Mouse (Mus musculus): ENCODE data around the gene Grm4. TPM values are rescaled to one million over a fixed set of nuclear protein-coding genes. Genes with fewer than 3 reads are reported as not detected.

Gene Grm4
- polyA plus RNA-seq, 1 experiment from 2014 or later = 0.08 TPM

DNA sequence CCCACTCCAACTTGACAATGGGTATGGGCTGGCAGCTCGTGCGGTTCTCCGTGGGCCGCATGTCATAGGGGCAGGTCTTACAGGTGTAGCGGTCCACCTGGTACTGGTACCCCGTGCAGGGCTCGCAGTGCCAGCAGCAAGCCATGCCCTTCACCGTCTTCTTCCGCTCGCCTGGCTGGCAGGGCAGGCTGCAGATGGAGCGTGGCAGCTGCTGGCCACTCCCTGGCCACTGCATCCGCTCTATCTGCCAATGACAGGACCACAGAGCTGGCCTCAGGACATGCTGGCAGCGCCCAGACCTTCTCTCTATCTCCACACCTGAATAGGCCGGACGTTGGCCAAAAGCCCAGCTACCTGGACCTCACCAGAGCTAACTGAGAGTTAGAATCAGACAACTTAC lies 86.0 kb downstream of the Grm4 start:
- Histone ChIP-seq H3K9me3 (no peaks in the 10 kb centered on the region), H3K4me2 (no peak overlapping the region), H3K4me1 (no peaks in the 10 kb centered on the region; the same call in 1 of the 2 replicates), H3K27me3 (replicated peaks) (peaks cover 62% of the 10 kb centered on the region), H3K27ac (replicated peaks) (no peak overlapping the region), H3K4me3 (no peak overlapping the region), H3K36me3 (no peaks in the 10 kb centered on the region), H3K9ac (no peak overlapping the region)
- 89% methylated on average over 15 of the region's 15 CpGs for WGBS
- ATAC-seq (ENCODE audit: extremely low read depth, insufficient number of reproducible peaks, low FRiP score, low TSS enrichment) = no peak

DNA sequence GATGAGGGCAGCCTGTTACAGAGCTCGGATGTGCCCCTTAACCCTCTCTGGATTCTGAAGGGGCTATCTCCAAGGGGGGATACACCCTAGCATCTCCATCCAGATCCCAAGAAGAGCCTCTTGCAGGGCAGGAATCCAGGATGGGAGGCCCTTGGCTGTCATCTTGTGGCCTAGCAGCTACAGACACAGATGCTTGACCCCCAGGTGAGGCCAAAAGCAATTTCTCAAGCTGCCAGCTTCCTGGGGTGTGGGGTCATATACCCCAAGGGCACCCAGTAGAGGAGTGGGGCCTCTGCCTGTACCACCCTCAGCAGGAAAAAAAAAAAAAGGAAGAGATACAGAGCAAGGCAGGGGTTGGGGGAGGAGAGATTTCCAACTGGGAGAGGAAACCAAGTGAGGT lies 87.1 kb downstream of the Grm4 start:
- Histone ChIP-seq H3K27me3 (replicated peaks) (peaks cover 65% of the 10 kb centered on the region), H3K4me2 (no peak overlapping the region), H3K9ac (no peak overlapping the region), H3K4me1 (no peaks in the 10 kb centered on the region; the same call in 1 of the 2 replicates), H3K9me3 (no peaks in the 10 kb centered on the region), H3K4me3 (no peak overlapping the region), H3K36me3 (no peaks in the 10 kb centered on the region), H3K27ac (replicated peaks) (no peak overlapping the region)
- no peak for ATAC-seq (ENCODE audit: extremely low read depth, insufficient number of reproducible peaks, low FRiP score, low TSS enrichment)
- WGBS = 69% methylated on average over 1 of the region's 1 CpGs

DNA sequence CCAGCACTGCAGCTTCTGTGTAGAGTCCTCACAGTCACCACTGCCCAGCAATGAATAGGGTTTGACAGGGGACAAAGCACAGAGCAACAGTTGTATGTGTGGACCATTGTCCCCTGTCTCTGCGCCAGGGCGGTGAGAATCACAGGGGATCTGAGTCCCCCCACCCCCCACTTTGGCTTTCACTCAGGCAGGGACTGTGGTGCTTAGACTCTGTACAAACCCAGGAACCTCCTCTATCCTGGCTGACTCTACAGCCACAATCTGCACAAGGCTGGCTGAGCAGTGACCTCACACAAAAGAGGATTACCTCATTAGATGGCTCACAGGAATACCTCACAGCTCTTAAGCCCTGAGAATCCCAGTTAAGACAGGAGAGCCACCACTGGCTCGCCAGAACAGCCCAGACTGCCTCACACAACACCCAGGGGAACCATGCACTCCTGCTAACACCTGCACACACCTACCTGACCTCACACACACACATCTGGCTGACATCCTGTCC lies 88.0 kb downstream of the Grm4 start:
- peaks cover 6% of the 10 kb centered on the region for H3K9me3 ChIP-seq
- H3K4me3 ChIP-seq = no peak overlapping the region
- 50% methylated on average over 3 of the region's 3 CpGs for WGBS
- no peak overlapping the region for H3K4me2 ChIP-seq
- ATAC-seq (ENCODE audit: extremely low read depth, insufficient number of reproducible peaks, low FRiP score, low TSS enrichment) = no peak
- H3K36me3 ChIP-seq = no peaks in the 10 kb centered on the region
- H3K27ac ChIP-seq (replicated peaks) = no peak overlapping the region
- peaks cover 69% of the 10 kb centered on the region for H3K27me3 ChIP-seq (replicated peaks)
- H3K9ac ChIP-seq = no peak overlapping the region
- H3K4me1 ChIP-seq = no peaks in the 10 kb centered on the region; the same call in 1 of the 2 replicates

DNA sequence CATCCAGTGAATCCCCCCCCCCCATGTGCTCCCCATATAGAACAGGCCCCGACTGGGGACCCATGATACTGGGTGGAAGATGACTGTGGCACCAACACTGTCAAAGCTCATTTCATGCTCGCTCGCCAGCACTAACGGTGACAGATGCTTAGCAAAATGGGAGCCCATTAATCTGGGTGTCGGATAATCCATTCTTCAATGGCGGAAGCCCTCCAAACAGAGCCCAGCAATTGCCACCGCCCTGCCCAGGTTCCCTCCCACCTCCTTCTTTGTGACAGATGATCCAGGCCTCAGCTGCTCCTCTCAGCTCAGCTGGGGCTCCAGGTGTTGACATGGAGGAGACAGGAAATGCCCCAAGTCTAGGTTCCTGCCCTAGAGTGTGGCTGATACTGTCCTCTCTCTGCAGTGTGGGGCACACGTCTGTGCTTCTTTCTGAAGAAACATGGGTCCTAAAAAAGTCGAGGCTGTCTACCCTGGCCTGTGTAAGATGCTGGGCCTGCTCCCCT lies 89.0 kb downstream of the Grm4 start:
- Histone ChIP-seq H3K4me2 (no peak overlapping the region), H3K36me3 (no peaks in the 10 kb centered on the region), H3K4me3 (no peak overlapping the region), H3K27ac (replicated peaks) (no peak overlapping the region), H3K9ac (no peak overlapping the region), H3K27me3 (replicated peaks) (peaks cover 66% of the 10 kb centered on the region), H3K9me3 (peaks cover 11% of the 10 kb centered on the region), H3K4me1 (no peaks in the 10 kb centered on the region; the same call in 1 of the 2 replicates)
- 64% methylated on average over 9 of the region's 9 CpGs for WGBS
- no peak for ATAC-seq (ENCODE audit: extremely low read depth, insufficient number of reproducible peaks, low FRiP score, low TSS enrichment)

DNA sequence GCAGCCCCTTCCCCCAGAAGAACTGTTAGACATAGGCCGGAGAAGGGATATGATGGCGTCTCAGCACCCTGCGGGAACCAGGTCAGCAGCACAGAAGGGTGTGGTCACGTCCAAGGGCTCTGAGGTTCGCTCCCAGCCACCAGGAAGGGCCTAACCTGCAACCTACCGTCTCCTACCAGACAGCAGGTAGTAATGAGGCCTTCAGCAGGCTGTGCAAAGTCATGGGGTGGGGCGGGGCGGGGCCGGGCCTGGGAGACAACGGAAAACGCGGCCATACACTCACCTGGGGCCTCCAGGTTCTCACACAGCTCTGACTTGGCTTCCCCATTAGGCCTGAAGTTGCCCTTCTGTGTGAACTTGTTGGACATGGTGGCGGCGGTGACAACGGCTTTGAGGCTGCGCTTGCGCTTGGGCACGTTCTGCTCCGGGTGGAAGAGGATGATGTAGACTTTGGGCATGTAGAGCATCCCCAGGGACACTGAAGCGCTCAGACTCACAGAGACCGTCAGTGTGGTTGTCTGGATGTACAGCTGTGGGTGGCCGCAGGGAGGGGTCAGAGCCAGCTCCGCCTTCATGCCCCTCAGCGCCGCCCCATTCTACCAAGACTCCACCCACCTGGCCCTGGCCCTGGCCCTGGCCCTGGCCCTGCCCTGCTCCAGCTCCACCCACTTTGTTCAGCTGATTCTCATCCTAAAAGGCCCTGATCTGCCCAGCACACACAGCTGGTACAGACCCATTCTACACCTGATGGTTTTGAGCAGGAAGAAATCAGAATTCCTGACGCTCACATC lies 90.0 kb downstream of the Grm4 start:
- Histone ChIP-seq H3K27me3 (replicated peaks) (peaks cover 64% of the 10 kb centered on the region), H3K27ac (replicated peaks) (no peak overlapping the region), H3K9me3 (peaks cover 11% of the 10 kb centered on the region), H3K4me2 (no peak overlapping the region), H3K36me3 (no peaks in the 10 kb centered on the region), H3K4me3 (no peak overlapping the region), H3K9ac (no peak overlapping the region), H3K4me1 (no peaks in the 10 kb centered on the region; the same call in 1 of the 2 replicates)
- no peak for ATAC-seq (ENCODE audit: extremely low read depth, insufficient number of reproducible peaks, low FRiP score, low TSS enrichment)
- 78% methylated on average over 26 of the region's 26 CpGs for WGBS

DNA sequence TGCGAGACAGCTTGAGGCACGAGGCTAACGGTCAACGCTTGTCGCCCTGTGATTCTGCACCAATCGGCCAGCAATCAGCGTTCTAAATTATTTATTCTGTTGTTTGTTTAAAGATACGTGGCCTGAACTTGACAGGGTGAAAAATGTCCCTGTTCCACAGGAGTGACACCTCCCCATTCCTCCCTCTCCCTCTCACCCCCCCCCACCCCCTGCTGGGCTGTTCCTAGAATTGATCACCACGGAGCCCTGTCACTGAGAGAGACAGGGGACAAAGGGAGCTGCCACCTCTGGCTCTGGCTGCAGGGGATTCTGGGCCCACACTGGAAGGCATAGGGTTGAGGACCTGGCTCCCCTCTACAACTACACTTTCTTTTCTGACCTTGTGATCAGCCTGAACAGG lies 91.4 kb downstream of the Grm4 start:
- no peak overlapping the region for H3K9ac ChIP-seq
- H3K9me3 ChIP-seq = peaks cover 11% of the 10 kb centered on the region
- H3K27me3 ChIP-seq (replicated peaks) = peaks cover 61% of the 10 kb centered on the region
- WGBS = 17% methylated on average over 9 of the region's 9 CpGs
- no peaks in the 10 kb centered on the region for H3K36me3 ChIP-seq
- no peaks in the 10 kb centered on the region for H3K4me1 ChIP-seq
- H3K4me3 ChIP-seq = no peak overlapping the region
- no peak overlapping the region for H3K4me2 ChIP-seq
- ATAC-seq (ENCODE audit: extremely low read depth, insufficient number of reproducible peaks, low FRiP score, low TSS enrichment) = no peak
- no peak overlapping the region for H3K27ac ChIP-seq (replicated peaks)

DNA sequence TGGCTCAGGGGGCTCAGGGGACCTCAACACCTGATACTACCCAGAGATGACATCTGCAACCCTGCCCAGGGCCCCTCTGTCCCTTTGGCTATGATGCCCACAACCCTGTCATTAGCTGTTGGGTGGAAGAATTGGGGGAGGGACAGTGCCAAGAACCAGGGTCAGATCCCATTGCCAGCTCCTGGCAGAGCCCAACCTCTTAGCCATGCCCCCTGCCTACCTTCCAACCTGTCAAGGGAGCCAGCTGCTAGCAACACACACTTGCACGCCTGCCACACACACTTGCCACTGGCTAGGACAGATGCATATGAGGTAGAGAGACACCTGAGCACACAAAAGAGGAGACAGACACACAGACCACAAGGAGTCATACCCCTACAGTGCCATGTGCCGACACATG lies 96.2 kb downstream of the Grm4 start:
- H3K9me3 ChIP-seq = peaks cover 11% of the 10 kb centered on the region
- WGBS = 74% methylated on average over 2 of the region's 2 CpGs
- no peak for ATAC-seq (ENCODE audit: extremely low read depth, insufficient number of reproducible peaks, low FRiP score, low TSS enrichment)

DNA sequence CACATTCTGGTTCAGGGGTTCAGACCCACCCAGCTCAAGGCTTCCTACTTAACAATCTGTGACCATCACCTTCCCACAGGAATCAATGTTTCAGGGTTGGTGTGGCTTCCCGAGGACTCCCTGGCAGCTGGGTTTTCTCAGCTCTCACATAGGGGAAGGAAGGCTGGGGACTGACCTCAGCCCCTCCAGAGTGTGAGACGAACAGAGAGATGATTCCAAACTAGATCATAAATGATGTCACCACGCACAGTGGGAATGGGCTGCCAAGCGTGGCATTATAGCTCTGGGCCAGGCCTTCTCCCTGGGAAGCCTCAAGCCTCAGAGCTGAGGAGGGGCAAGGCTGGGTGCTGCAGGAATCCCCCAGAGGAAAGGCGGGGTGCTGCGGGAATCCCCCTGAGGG lies 96.8 kb downstream of the Grm4 start:
- no peaks in the 10 kb centered on the region for H3K36me3 ChIP-seq
- H3K9ac ChIP-seq = no peak overlapping the region; the same call in 1 of the 2 replicates
- no peak overlapping the region for H3K4me2 ChIP-seq
- WGBS = 59% methylated on average over 6 of the region's 6 CpGs
- H3K4me3 ChIP-seq = no peak overlapping the region
- ATAC-seq (ENCODE audit: extremely low read depth, insufficient number of reproducible peaks, low FRiP score, low TSS enrichment) = no peak
- H3K27ac ChIP-seq (replicated peaks) = no peak overlapping the region
- peaks cover 14% of the 10 kb centered on the region for H3K4me1 ChIP-seq
- H3K27me3 ChIP-seq (replicated peaks) = peaks cover 24% of the 10 kb centered on the region
- peaks cover 11% of the 10 kb centered on the region for H3K9me3 ChIP-seq

More for the DNA sequence above, 96.2 kb downstream of the Grm4 start:
- H3K4me2 ChIP-seq = no peak overlapping the region
- H3K4me3 ChIP-seq = no peak overlapping the region
- H3K27ac ChIP-seq (replicated peaks) = no peak overlapping the region
- H3K36me3 ChIP-seq = no peaks in the 10 kb centered on the region
- H3K9ac ChIP-seq = no peak overlapping the region
- peaks cover 29% of the 10 kb centered on the region for H3K27me3 ChIP-seq (replicated peaks)
- peaks cover 14% of the 10 kb centered on the region for H3K4me1 ChIP-seq

DNA sequence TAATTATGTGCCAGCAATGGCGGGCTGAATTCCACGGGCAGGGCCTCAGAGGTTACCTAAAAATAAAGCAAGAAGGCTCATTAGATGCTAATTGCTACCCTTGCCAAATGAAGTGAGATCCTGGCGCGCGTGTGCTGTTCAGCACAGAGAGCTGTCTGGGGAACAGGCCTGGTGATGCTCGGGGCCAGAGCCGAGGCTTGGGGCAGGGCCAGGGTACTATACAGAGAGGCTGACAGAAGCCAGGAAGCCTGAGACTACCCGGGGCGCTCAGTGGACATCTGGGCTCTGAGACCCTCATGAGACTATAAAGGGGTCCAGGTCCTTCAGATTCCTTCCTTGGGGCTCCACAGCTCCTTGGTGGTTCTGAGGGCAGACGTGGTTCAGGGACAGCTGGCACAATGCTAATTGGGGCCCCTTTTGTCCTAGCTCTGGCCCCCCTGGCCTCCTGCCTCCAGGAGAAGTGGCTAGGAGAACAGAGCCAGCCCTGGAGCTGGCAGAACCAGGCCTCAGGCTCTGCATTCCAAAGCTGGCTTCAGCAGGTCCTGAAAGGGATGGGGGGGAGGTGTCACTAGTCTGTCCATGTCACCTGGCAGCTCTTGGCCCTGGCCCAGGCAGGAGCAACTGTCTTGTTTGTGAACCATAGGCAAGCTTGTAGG lies 98.3 kb downstream of the Grm4 start:
- Histone ChIP-seq H3K4me3 (no peak overlapping the region), H3K9ac (no peak overlapping the region), H3K4me1 (peaks cover 14% of the 10 kb centered on the region), H3K36me3 (no peaks in the 10 kb centered on the region), H3K9me3 (0 out of 2 replicates have a peak, but pooled peaks cover 1% of the 10 kb centered on the region), H3K27ac (replicated peaks) (no peak overlapping the region), H3K4me2 (no peak overlapping the region), H3K27me3 (replicated peaks) (0 out of 2 replicates have a peak, but pooled peaks cover 13% of the 10 kb centered on the region)
- 33% methylated on average over 10 of the region's 10 CpGs for WGBS
- ATAC-seq (ENCODE audit: extremely low read depth, insufficient number of reproducible peaks, low FRiP score, low TSS enrichment) = no peak

DNA sequence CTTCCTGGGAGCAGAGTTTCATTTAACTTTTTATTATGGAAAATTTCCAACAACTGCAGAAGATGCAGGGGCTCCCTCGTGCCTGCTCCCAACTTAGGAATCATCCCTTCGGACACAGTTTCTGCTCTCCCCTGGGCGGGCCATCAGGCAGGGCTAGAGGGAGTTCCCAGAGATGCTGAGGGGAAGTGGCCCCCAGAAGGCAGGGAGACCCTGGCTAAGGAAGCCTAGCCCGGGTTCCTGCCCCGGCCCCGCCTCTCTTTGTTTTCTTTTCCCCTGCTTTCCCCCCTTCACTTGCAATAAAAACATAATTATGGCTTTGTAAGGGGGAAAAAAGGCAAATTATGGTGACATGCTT lies 98.9 kb downstream of the Grm4 start:
- no peak overlapping the region for H3K9ac ChIP-seq
- H3K4me3 ChIP-seq = no peak overlapping the region
- peaks cover 14% of the 10 kb centered on the region for H3K4me1 ChIP-seq
- H3K4me2 ChIP-seq = no peak overlapping the region
- ATAC-seq (ENCODE audit: extremely low read depth, insufficient number of reproducible peaks, low FRiP score, low TSS enrichment) = no peak
- H3K27ac ChIP-seq (replicated peaks) = no peak overlapping the region
- H3K36me3 ChIP-seq = no peaks in the 10 kb centered on the region
- 0 out of 2 replicates have a peak, but pooled peaks cover 13% of the 10 kb centered on the region for H3K27me3 ChIP-seq (replicated peaks)
- no peaks in the 10 kb centered on the region for H3K9me3 ChIP-seq
- WGBS = 26% methylated on average over 6 of the region's 6 CpGs

DNA sequence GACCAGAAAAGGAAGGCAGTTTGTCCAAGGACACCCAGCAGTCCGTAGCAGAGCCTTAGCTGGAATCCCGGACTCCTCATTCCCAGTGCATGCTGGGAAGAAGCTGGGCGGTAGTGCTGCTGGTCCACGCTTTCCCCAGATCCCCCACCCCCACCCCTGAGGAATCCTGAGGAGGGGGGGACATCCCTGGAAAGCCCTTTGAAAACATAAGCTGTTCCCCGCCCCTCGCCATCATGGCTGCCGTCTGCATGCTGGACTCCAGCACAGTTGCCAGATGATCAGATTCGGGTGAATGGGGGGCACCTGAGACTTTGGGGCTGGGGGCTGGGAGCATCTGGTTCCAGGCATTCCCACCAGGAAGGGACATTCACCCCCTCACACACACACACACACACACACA lies 99.4 kb downstream of the Grm4 start:
- ATAC-seq (ENCODE audit: extremely low read depth, insufficient number of reproducible peaks, low FRiP score, low TSS enrichment) = no peak
- Histone ChIP-seq H3K27ac (replicated peaks) (no peak overlapping the region), H3K4me2 (no peak overlapping the region), H3K9me3 (no peaks in the 10 kb centered on the region), H3K36me3 (no peaks in the 10 kb centered on the region), H3K4me3 (no peak overlapping the region), H3K4me1 (peaks cover 14% of the 10 kb centered on the region), H3K9ac (no peak overlapping the region), H3K27me3 (replicated peaks) (0 out of 2 replicates have a peak, but pooled peaks cover 9% of the 10 kb centered on the region)
- 51% methylated on average over 8 of the region's 8 CpGs for WGBS

Measured in heart, embryonic 13.5 days (tissue).